Mouse (Mus musculus) limb, embryonic 13.5 days (tissue): ENCODE data around the gene Slc3a1. TPM values are rescaled to one million over a fixed set of nuclear protein-coding genes. Genes with fewer than 3 reads are reported as not detected.

ENCODE experiments used
- ATAC-seq: fragments of 200-750 bp; cut with Nextera tagmentation; 2 replicates; pipeline ENCODE4 v1.8.0; 2017; ENCODE audit warnings: low read depth, moderate number of reproducible peaks, moderate TSS enrichment; ENCODE audit not compliant: low FRiP score
- H3K27ac ChIP-seq: fragments of 300-500 bp; sonication (generic); 2 replicates; pipeline ENCODE4 v1.5.1; 2015; ENCODE audit warnings: inconsistent platforms, mild to moderate bottlenecking, moderate library complexity
- H3K27me3 ChIP-seq: fragments of 300-500 bp; sonication (generic); 2 replicates; pipeline ENCODE4 v1.6.1; 2015; ENCODE audit warnings: mild to moderate bottlenecking, inconsistent platforms
- H3K36me3 ChIP-seq: fragments of 300-500 bp; sonication (generic); 2 replicates; pipeline ENCODE4 v1.6.1; 2015; ENCODE audit warnings: inconsistent platforms, mild to moderate bottlenecking, moderate library complexity
- H3K4me1 ChIP-seq: fragments of 300-500 bp; sonication (generic); 2 replicates; pipeline ENCODE4 v1.6.1; 2015; ENCODE audit warnings: inconsistent platforms
- H3K4me2 ChIP-seq: fragments of 300-500 bp; sonication (generic); replicated peaks from 2 replicates; pipeline ENCODE4 v1.6.1; 2015; ENCODE audit warnings: inconsistent platforms, mild to moderate bottlenecking, moderate library complexity
- H3K4me3 ChIP-seq: fragments of 300-500 bp; sonication (generic); 2 replicates; pipeline ENCODE4 v1.5.1; 2015; ENCODE audit warnings: moderate library complexity, mild to moderate bottlenecking, inconsistent platforms
- H3K9ac ChIP-seq: fragments of 300-500 bp; sonication (generic); 2 replicates; pipeline ENCODE4 v1.6.1; 2015; ENCODE audit warnings: mild to moderate bottlenecking, inconsistent platforms
- H3K9me3 ChIP-seq: fragments of 300-500 bp; sonication (generic); 2 replicates; pipeline ENCODE4 v1.6.1; 2016; ENCODE audit warnings: inconsistent platforms
- WGBS: fragments of 180-500 bp; shearing (Covaris S2); methylation state at CpG from one replicate; pipeline ENCODE4 v1.1.7; 2015; 5-methylcytosine and 5-hydroxymethylcytosine counted together
- polyA plus RNA-seq: library from polyadenylated mRNA; unstranded; fragments of >200 nt; fragmentation: Nextera tagmentation; extraction: Ambion mirVana; gene quantifications from 2 replicates; pipeline ENCODE4 v1.2.1, GENCODE M21; 2015

Gene Slc3a1
- polyA plus RNA-seq, 1 experiment from 2014 or later: 0.34 TPM

DNA sequence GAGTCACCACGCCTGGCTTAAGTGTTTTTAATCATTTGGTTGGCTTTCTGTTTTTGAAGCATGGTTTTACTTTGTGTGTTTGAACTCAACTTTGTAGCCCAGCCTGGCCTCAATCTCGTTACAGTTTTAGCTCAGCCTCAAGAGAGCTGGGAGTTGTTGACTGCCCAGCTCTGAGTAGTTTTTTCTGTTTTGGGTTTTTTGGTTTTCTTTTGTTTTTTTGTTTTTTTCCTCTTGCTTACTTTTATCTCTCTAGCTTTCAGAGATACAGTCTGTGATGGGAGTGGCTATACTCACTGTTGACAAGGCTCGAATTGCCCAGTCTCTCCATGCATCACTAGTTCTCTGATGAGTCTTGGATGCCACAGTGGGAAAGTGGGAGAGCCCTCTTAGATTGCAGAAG, 7.8 kb upstream of the Slc3a1 start:
- Histone ChIP-seq H3K27ac (no peak overlapping the region), H3K27me3 (no peaks in the 10 kb centered on the region), H3K4me2 (no peak overlapping the region), H3K4me1 (no peaks in the 10 kb centered on the region), H3K4me3 (no peak overlapping the region), H3K36me3 (no peaks in the 10 kb centered on the region), H3K9ac (no peak overlapping the region), H3K9me3 (no peaks in the 10 kb centered on the region)
- no peak for ATAC-seq
- WGBS: 85% methylated on average over 3 of the region's 3 CpGs

DNA sequence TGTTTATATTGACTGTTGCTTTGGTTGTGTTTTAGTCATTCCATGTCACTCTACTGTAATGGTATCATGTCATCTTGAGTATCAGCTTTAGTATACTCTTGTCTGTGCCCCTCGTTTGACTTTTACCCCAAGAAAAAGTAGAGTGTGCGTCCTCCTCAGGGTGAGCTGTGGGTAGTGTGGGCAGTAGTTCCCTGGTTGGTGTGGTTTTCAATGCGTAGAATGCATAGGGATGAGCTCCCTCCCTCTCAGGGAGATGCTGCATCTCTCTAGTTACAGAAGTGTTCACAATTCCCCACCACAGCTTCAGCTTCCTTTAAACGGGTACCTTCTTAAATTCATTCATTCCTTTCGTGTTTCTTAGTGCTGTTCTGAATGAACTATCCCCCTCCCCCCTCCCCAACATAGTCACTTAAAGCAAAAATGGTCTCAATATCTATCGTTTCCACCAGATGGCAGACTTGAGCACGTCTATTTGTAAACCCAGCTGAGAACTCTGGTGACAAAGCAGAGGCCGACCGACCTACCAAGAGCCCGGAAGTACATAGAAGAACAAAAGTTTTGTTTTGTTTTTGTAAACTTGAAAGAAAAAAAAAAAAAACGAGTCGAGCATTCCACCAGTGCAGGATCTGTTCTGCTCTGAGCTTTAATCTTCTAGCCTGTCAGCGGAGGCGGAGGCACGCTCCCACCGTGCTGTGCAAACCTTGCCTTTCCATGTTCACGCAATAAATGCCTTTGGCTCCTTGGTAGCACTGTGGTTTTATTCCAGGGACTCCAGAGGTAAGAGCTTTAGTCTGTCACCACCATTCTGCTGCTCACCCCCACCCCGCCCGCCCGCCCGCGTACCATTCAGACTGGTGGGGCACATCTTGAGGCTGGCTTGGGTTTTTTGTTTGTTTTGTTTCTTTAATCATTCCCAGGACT, 4.7 kb upstream of the Slc3a1 start:
- Histone ChIP-seq H3K9ac (no peak overlapping the region), H3K4me1 (no peaks in the 10 kb centered on the region), H3K4me2 (no peak overlapping the region), H3K4me3 (no peak overlapping the region), H3K27ac (no peak overlapping the region), H3K27me3 (no peaks in the 10 kb centered on the region), H3K9me3 (no peaks in the 10 kb centered on the region), H3K36me3 (no peaks in the 10 kb centered on the region)
- WGBS: 64% methylated on average over 22 of the region's 22 CpGs
- peak; percentile 57; the same call in 1 of the 2 replicates for ATAC-seq

DNA sequence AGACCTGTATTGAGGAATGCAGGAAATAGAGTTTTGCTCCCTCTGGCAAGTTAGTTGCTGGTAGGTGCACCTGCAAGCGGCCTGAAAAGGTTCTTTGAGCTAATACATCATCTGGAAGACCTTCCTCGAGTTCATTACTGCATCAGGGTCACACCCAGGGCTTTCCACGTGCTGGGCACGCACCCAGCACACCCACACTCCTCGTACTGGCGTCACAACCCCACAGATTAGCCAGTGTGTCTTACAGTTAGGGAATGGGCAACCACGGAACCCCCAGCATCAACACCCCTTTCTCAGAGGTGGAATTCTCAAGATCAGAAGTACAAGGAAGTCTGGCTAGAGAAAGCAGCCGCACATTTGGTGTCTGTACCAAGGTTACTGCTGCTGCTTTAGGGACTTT, 3.9 kb upstream of the Slc3a1 start:
- no peak overlapping the region for H3K27ac ChIP-seq
- WGBS: 91% methylated on average over 8 of the region's 8 CpGs
- no peaks in the 10 kb centered on the region for H3K4me1 ChIP-seq
- H3K4me3 ChIP-seq: no peak overlapping the region
- no peaks in the 10 kb centered on the region for H3K27me3 ChIP-seq
- no peaks in the 10 kb centered on the region for H3K9me3 ChIP-seq
- no peak for ATAC-seq
- no peak overlapping the region for H3K4me2 ChIP-seq
- no peaks in the 10 kb centered on the region for H3K36me3 ChIP-seq
- no peak overlapping the region for H3K9ac ChIP-seq

DNA sequence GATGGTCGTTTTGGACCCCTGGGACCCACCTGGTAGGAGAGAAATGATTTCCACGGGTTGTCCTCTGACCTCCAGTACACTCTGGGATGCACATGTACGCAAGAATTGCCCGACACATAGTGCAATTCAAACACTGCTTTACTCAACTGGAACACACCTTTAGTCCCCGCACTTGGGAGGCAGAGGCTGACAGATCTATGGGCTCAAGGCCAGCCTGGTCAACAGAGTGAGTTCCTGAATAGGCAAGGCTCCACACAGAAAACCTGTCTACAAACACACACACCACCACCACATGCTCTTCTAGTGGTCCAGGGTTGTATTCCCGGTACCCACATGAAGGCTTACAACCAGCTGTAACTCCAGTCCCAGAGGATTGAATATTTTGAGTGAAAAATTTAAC, 3.0 kb upstream of the Slc3a1 start:
- ATAC-seq: no peak
- no peak overlapping the region for H3K4me3 ChIP-seq
- 94% methylated on average over 6 of the region's 6 CpGs for WGBS

DNA sequence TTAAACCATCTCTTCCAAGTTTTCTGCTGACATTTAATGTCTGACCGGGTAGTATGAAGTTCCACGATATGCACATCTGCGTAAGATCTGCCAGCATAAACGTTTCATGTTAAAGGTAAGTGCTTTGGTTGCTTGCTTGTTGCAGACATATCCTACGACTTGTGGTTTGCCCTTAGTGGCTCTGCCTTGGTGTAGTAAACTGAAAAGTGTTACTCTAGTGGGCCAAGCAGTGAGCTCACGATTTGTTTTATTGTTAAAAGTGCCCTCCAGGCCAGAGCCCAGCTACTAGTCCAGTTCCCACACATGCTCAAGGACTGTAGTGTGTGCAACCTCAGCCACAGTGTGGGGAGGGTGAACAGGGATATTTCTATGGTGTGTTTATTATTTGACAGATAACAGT, 1.7 kb upstream of the Slc3a1 start:
- no peak overlapping the region for H3K9ac ChIP-seq
- H3K36me3 ChIP-seq: no peaks in the 10 kb centered on the region
- H3K4me3 ChIP-seq: no peak overlapping the region
- no peak overlapping the region for H3K4me2 ChIP-seq
- H3K27ac ChIP-seq: no peak overlapping the region
- WGBS: 90% methylated on average over 6 of the region's 6 CpGs
- no peaks in the 10 kb centered on the region for H3K27me3 ChIP-seq
- no peak for ATAC-seq
- H3K4me1 ChIP-seq: no peaks in the 10 kb centered on the region
- H3K9me3 ChIP-seq: no peaks in the 10 kb centered on the region

More for the DNA sequence above, 3.0 kb upstream of the Slc3a1 start:
- Histone ChIP-seq H3K36me3 (no peaks in the 10 kb centered on the region), H3K4me1 (no peaks in the 10 kb centered on the region), H3K9ac (no peak overlapping the region), H3K27ac (no peak overlapping the region), H3K4me2 (no peak overlapping the region), H3K9me3 (no peaks in the 10 kb centered on the region), H3K27me3 (no peaks in the 10 kb centered on the region)

DNA sequence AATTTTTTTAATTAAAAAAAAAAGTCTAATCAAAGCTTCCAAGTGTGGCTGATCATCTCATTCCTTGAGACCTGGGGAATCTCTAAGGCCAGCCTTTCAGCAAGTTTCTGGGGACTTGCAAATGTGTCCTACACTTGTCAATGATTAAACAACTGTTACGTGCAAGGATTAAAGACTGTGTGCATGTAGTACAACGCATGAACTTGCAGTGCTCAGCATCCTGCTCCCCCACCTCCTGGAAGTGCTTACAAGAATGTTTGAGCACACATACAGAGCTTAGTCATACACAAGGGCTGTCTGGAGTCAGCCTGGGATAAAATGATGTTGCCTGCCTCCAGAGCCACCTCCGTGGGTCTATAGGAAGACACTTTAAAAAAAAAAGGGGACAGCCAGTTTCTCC, 929 bp upstream of the Slc3a1 start:
- 85% methylated on average over 3 of the region's 3 CpGs for WGBS
- H3K4me1 ChIP-seq: no peaks in the 10 kb centered on the region
- H3K4me3 ChIP-seq: no peak overlapping the region
- no peak overlapping the region for H3K4me2 ChIP-seq
- no peaks in the 10 kb centered on the region for H3K27me3 ChIP-seq
- no peaks in the 10 kb centered on the region for H3K9me3 ChIP-seq
- H3K9ac ChIP-seq: no peak overlapping the region
- no peak overlapping the region for H3K27ac ChIP-seq
- no peaks in the 10 kb centered on the region for H3K36me3 ChIP-seq
- ATAC-seq: no peak

DNA sequence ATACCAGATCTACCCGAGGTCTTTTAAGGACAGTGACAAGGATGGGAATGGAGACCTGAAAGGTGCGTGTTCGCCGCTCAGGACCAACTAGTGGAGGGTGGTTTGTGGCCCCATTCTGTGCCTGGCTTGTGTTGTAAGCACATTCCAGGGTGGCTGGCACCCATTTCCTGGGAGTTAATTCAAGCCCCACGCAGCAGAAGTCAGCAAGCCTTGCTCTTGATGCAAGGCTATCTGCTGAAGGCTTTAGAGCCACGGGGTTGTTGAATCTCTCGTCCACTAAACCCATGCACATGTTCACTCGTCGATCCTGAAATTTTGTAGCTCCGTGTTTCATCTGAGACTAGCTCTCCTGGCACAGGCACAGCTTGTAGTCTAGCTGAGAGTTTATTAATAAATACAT, 621 bp downstream of the Slc3a1 start:
- Histone ChIP-seq H3K36me3 (no peaks in the 10 kb centered on the region), H3K4me1 (no peaks in the 10 kb centered on the region), H3K27ac (no peak overlapping the region), H3K9ac (no peak overlapping the region), H3K4me2 (no peak overlapping the region), H3K9me3 (no peaks in the 10 kb centered on the region), H3K27me3 (no peaks in the 10 kb centered on the region), H3K4me3 (no peak overlapping the region)
- no peak for ATAC-seq
- WGBS: 92% methylated on average over 10 of the region's 10 CpGs

DNA sequence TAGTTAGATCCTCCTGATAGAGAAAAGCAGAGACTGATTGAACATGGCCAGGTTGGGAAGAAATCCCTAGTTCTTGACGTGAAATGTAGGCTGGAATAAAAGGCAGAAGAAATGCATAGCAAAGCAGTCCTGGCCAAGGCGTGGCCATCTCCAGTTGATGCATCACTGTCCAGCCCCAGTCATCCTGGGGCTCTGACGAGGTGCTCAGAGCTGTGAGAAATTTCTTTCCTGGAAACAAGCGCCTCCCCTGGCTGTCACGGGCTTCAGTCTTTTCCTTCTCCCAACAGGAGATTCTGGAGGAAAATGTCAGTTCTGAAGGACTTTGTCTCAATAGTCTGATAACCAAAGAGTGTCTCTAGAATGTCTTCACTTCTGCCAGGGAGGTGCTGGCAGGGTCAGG, 2.5 kb downstream of the Slc3a1 start:
- Histone ChIP-seq H3K4me2 (no peak overlapping the region), H3K4me1 (no peaks in the 10 kb centered on the region), H3K4me3 (no peak overlapping the region), H3K27me3 (no peaks in the 10 kb centered on the region), H3K27ac (no peak overlapping the region), H3K9ac (no peak overlapping the region), H3K9me3 (no peaks in the 10 kb centered on the region), H3K36me3 (no peaks in the 10 kb centered on the region)
- ATAC-seq: no peak
- WGBS: 77% methylated on average over 5 of the region's 5 CpGs

DNA sequence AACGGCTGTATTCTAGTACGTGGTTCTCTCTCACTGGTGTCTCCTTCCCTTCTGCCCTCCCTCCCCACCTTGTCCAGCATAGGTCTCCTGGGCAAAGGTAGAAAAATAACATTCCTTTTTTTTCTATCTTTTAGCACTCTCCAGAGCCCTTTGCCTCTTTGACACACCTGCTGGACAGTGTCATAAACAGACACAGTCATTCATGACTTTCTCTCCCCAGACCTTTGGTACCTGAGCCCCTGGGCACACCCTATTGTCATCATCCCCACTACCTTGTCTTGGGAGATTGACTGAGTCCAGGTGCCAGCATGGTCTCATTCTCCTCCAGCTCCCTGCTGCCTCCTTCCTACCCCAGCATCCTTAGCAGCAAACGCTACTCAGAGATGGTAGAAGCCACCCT, 4.9 kb downstream of the Slc3a1 start:
- H3K4me1 ChIP-seq: no peaks in the 10 kb centered on the region
- H3K9me3 ChIP-seq: no peaks in the 10 kb centered on the region
- H3K9ac ChIP-seq: no peak overlapping the region
- WGBS: 76% methylated on average over 3 of the region's 3 CpGs
- ATAC-seq: no peak
- H3K27me3 ChIP-seq: no peaks in the 10 kb centered on the region
- H3K27ac ChIP-seq: no peak overlapping the region
- no peak overlapping the region for H3K4me3 ChIP-seq
- no peaks in the 10 kb centered on the region for H3K36me3 ChIP-seq
- H3K4me2 ChIP-seq: no peak overlapping the region

DNA sequence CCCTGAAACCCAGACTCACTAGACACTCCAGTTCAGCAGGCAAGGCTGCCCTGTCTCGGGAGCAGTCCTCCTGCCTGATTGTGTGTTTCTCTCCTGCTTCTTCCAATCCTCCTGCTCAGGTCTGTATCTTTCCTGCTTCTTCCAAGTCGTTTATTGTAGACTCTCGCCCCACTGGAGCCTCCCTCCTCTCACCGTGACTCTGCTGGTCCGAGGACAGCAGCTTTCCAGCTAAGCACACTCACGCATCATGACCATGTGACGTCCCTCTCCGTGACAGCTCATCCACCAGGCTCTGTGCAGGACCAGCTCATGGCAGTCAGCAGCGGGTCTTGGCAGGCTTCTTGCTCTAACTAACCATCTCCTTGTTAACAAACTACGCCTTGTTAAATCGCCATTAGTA, 5.9 kb downstream of the Slc3a1 start:
- no peak overlapping the region for H3K9ac ChIP-seq
- 64% methylated on average over 11 of the region's 11 CpGs for WGBS
- peak; percentile 24; the same call in 1 of the 2 replicates for ATAC-seq
- no peaks in the 10 kb centered on the region for H3K9me3 ChIP-seq
- no peak overlapping the region for H3K27ac ChIP-seq
- no peaks in the 10 kb centered on the region for H3K27me3 ChIP-seq
- no peaks in the 10 kb centered on the region for H3K4me1 ChIP-seq
- H3K4me3 ChIP-seq: no peak overlapping the region
- no peak overlapping the region for H3K4me2 ChIP-seq
- H3K36me3 ChIP-seq: no peaks in the 10 kb centered on the region

DNA sequence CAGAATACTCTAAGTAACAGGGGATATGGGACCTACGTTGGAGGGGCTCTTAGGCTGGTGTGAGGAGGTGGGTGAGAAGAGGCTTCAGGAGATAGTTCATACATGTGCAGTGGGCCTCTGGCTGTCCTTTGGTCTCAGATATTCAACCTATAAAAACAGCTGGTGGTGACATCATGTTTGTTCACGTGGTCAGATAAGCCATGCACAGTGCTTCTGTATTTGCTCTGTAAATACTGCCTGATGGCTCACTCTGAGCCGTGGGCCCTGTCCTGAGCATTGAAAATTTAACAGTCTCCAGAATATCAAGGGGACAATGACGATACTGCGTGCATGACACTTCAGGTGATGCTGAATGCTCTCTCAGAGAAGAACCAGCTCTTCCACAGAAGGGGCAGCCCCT, 9.7 kb downstream of the Slc3a1 start:
- Histone ChIP-seq H3K4me2 (no peak overlapping the region), H3K4me3 (no peak overlapping the region), H3K9ac (no peak overlapping the region), H3K36me3 (no peaks in the 10 kb centered on the region), H3K9me3 (no peaks in the 10 kb centered on the region), H3K27me3 (no peaks in the 10 kb centered on the region), H3K4me1 (no peaks in the 10 kb centered on the region), H3K27ac (no peak overlapping the region)
- 83% methylated on average over 5 of the region's 5 CpGs for WGBS
- no peak for ATAC-seq

DNA sequence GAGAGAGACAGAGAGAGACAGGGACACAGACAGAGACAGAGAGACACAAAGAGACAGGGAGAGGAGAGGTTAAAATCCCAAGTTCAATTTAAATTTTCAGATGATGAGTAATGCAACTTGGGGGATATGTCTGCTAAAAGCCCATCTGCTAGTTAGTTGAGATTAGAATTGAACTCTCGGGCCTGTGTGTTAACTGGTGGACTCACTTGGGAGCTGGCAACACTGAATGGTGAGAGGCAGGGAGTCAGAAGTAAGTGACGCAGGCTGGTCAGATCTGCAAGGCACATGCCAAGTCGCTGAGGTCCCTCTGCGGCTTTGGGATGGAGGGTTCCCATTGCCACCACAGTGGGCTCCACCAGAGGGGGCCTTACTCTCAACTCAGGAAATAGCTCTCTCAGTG, 10.1 kb downstream of the Slc3a1 start:
- no peak for ATAC-seq
- Histone ChIP-seq H3K27me3 (no peaks in the 10 kb centered on the region), H3K4me3 (no peak overlapping the region), H3K4me2 (no peak overlapping the region), H3K36me3 (no peaks in the 10 kb centered on the region), H3K9ac (no peak overlapping the region), H3K9me3 (no peaks in the 10 kb centered on the region), H3K27ac (no peak overlapping the region), H3K4me1 (no peaks in the 10 kb centered on the region)
- WGBS: 87% methylated on average over 4 of the region's 4 CpGs

DNA sequence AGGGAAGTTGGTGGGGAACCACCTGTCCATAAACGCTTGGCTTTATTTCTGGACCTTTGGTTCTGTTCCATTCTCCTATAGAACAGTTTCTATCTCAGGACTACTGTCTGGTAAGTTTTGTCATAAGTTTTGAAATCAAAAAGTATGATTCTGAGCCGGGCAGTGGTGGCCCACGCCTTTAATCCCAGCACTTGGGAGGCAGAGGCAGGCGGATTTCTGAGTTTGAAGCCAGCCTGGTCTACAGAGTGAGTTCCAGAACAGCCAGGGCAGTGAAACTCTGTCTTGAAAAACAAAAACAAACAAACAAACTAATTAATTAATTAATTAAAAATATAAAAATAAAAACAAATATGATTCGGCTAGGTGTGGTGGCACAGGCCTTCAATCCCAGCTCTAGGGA, 10.6 kb downstream of the Slc3a1 start:
- 94% methylated on average over 5 of the region's 5 CpGs for WGBS
- no peaks in the 10 kb centered on the region for H3K9me3 ChIP-seq
- H3K27me3 ChIP-seq: no peaks in the 10 kb centered on the region
- no peak overlapping the region for H3K27ac ChIP-seq
- H3K9ac ChIP-seq: no peak overlapping the region
- H3K4me2 ChIP-seq: no peak overlapping the region
- ATAC-seq: no peak
- no peaks in the 10 kb centered on the region for H3K4me1 ChIP-seq
- H3K4me3 ChIP-seq: no peak overlapping the region
- no peaks in the 10 kb centered on the region for H3K36me3 ChIP-seq
